Mouse (Mus musculus) left cerebral cortex, postnatal 14 days (tissue): ENCODE data around the gene Naa40. TPM values are rescaled to one million over a fixed set of nuclear protein-coding genes. Genes with fewer than 3 reads are reported as not detected.

Source experiments
- DNase-seq, 2 experiments: peaks; one replicate each; pipeline ENCODE4 v3.0.0; 2021 to 2022; ENCODE audit warnings: low spot score in 2 of 2, mixed read lengths in 1 of 2
- intact Hi-C: fragments of 180-260 bp; cut with DNase I; formaldehyde crosslinking; loops from one replicate; pipeline ENCODE4 v1.15.1; 2025
- total RNA-seq, 2 experiments: library from RNA; stranded (reverse); gene quantifications; 2 replicates each; pipeline ENCODE4 v1.2.3; 2021

Naa40 gene
- total RNA-seq, 2 experiments from 2014 or later = 34.4 to 35.7 TPM

GRCm38 (mm10) chr19:7192561-7192967, 48.4 kb downstream of the Naa40 start:
- no peak for DNase-seq
- intact Hi-C loops = no loop called here

DNA sequence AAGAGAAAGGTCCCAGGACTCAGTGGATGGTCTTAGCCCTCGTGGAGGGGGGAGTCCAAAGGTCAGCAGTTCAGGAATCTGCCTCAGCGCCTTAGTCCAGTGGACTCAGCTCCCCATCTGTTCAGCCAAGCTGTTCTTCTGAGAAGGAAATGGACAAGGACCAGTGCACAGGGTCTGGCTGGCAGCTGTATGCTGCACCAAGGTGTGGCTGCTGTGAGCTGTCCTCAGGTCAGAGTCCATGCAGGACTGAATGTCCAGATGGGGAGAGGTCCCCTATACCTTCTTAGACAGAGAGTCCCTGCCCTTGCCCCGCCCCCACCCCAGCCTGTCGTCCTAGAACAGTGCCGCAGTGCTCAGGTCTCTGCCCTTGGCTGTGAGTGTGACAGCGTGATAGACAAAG, 49.3 kb downstream of the Naa40 start:
- no peak for DNase-seq
- intact Hi-C loops = no loop called here

DNA sequence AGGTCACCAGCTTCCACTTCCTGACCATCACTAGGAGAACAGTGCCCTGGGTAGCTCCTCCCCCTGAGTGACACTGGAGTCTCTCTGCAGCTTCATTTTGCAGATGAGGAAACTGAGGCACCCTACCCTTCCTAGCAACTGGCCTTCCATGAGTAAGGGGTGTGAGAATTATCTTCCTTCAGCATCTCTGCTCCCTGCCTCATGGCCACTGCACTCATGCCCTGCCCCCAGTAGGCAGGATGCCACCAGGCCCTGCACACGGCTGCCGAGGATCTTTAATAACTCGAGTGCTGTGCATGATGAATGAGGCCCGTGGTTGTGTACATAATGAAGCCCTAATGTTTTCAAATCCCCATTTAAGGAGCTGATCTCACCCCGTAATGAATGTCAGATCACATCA, 50.0 kb downstream of the Naa40 start:
- intact Hi-C loops = no loop called here
- DNase-seq = no peak

- no peak for DNase-seq
- intact Hi-C loops = no loop called here
Observed at GRCm38 (mm10) chr19:7189026-7189425, 52.0 kb downstream of the Naa40 start.

GRCm38 (mm10) chr19:7187157-7187556, 53.8 kb downstream of the Naa40 start:
- no peak for DNase-seq
- intact Hi-C loops = no loop called here

GRCm38 (mm10) chr19:7185715-7186291, 55.2 kb downstream of the Naa40 start:
- DNase-seq = no peak
- intact Hi-C loops = no loop called here

GRCm38 (mm10) chr19:7185059-7185458, 55.9 kb downstream of the Naa40 start:
- intact Hi-C loops = no loop called here

GRCm38 (mm10) chr19:7183419-7183818, 57.6 kb downstream of the Naa40 start:
- DNase-seq = no peak
- intact Hi-C loops = no loop called here

More at GRCm38 (mm10) chr19:7185059-7185458, 55.9 kb downstream of the Naa40 start:
- no peak for DNase-seq

DNA sequence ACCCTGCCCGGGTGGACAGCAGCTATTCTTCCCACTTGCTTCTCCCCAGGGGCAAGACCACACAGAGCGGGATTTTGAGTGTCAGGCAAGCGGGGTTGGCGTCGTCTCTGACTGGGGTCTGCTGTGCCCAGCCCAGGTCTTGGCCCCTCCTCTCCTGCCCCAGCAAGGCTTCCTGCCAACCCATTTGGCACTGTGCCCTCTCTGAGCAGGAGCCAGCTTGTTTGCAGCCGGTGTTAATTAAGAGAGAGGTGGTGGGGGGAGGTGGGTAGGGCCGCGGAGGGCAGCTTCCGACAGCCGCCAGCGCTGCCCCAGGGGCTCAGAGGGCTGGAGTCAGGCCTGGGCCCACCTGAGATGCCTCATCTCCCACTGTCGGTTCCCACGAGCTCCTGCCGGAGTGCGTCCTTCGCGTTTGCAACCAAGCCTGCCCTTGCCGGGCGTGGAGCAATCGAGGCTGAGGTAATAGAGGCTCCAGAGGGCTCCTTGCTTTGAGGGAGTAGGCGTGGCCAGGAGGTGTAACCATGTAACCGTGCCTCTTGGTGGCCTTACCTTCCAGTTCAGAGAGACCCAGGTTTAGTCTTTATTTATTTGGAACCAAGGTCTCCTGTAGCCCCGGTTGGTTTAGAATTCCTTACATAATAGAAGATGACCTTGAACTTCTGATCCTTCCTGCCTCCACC, 58.6 kb downstream of the Naa40 start:
- intact Hi-C loops = no loop called here
- DNase-seq = peak; percentile 73 to 81

DNA sequence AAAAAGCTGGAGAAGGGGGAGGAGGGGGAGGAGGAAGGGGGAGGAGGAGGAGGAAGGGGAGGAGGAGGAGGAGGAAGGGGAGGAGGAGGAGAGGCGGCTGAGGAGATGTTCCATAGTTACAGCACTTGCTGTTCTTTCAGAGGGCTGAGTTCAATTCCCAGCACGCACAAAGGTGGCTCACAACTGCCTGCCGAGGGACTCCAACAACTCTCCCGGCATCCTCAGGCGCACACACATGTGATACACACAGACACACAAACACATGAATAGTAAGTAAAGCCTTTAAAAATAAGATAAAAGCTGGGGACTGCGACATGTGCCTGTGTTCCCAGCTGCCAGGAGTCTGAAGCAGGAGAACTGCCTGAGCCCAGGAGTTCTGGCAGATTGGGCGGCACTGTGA, 59.5 kb downstream of the Naa40 start:
- no peak for DNase-seq
- intact Hi-C loops = no loop called here

- intact Hi-C loops = no loop called here
- no peak for DNase-seq
Observed at GRCm38 (mm10) chr19:7180756-7181405, 60.1 kb downstream of the Naa40 start.

DNA sequence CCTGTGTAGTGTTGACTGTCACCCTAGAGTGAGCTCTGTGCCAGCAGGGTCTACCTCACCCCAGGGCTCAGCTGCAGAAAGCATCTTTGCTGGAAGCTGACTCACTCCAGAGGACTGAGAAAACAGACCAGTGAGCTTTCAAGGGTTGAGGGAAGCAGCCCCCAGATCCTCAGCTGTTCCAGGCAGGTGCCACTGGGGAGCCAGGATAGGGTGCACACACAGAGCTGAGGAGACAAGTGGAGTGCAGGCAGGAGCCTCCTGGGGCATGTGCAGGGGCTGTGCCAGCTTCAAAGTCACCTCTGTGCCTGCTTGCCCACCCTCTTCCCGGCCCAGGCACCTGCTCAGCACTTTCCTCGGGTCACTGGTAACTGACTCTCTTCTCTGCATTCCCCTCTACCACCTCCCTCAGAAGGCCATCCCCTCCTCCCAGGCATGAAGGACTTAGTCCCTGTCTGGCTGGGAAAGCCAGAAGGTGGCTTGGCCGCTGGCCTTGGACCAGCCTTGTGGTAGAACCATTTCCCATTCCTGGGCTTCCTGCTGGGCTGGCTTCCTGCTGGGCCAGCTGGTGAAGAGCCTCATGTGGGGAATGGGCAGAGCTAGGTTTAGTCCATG, 62.0 kb downstream of the Naa40 start:
- DNase-seq = no peak
- intact Hi-C loops = no loop called here

DNA sequence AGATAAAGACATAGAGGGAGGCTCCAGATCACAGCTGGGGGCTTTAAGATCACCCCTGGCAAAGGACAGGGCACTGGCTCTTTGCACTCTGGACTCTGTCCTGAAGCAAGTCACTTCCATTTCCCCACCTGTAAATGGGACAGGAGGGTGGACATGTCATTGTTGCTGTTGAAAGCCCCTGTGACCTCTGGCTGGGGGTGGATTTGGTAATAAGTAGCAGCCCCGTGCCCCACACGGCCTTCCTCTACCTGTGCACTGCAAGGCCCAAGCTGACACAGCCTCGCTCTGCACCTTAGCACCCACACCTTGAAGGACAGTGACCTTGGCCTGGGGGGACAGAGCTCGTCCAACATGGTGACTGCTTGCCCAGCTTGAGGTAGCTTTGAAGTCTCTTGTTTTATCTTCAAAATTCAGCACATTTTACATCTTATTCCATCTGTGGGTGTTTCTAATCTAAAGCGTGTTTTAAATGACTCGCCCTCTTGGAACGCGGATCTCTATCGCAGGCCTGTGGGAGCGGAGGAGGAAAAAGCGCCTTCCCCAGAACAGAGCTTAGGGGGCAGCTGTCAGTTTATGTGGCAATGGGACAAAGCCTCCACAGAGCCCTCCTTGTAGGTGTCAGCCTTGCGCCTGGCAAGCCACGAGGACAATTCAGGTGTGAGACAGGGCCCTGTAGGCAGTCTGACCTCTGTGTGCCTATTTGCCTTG, 63.0 kb downstream of the Naa40 start:
- intact Hi-C loops = no loop called here
- DNase-seq = no peak

DNA sequence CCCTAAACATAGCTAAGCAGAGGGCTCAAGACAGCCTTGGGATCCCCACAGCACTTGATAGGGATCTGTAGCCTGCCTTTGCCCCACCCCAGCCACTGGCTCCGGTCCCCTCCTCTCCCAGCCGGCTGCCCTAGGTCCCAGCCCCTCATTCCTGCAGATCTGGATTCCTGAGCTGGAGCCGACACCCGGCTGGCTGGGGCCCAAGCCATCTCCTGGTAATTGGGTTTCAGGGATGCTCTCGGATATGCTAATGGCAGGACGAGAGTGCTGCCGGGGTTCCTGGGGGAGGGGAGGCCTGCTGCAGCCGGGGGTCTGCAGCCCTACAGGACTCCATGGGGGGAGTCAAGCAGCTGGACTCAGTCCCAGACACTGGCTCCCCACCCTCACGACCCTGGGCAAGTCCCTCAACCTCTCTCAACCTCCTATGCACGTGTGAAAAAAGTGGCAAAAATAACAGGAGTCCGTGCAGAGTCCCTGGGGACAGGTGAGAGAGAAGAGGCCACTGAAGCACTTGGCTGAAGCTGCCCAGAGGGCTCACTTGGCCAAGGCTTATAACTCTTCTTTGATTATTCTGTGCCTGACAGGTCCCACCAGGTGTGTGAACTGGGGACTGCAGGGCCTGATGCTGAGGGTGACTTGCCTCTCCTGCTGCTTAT, 64.8 kb downstream of the Naa40 start:
- DNase-seq = no peak
- intact Hi-C loops = no loop called here

Other genes starting within 250 kb of the Naa40 start
- gene Dnajc4, start 248.6 kb downstream of the Naa40 start, total RNA-seq = 10 to 100 TPM; 21.1 to 21.2 TPM
- 10 to 100 TPM in 1 of 2 experiments, 1 to 10 TPM in 1; 8.7 to 10.1 TPM for gene Nudt22, start 245.1 kb downstream of the Naa40 start, total RNA-seq
- gene Trpt1, start 245.1 kb downstream of the Naa40 start, total RNA-seq = 10 to 100 TPM; 19.1 to 20.7 TPM
- gene Fermt3, start 221.7 kb downstream of the Naa40 start, total RNA-seq = 1 to 10 TPM; 4.5 to 4.6 TPM
- gene Stip1, start 201.2 kb downstream of the Naa40 start, total RNA-seq = 100 to 1,000 TPM; 155 to 165 TPM
- 10 to 100 TPM in 1 of 2 experiments, 1 to 10 TPM in 1; 8.4 to 11.3 TPM for gene Macrod1, start 184.4 kb downstream of the Naa40 start, total RNA-seq
- 10 to 100 TPM; 33.0 to 35.2 TPM for gene Flrt1, start 135.5 kb downstream of the Naa40 start, total RNA-seq
- gene Otub1, start 34.9 kb downstream of the Naa40 start, total RNA-seq = 100 to 1,000 TPM; 268 to 271 TPM
- gene Cox8a, start 23.6 kb downstream of the Naa40 start, total RNA-seq = 1,000 to 10,000 TPM; 1,118 to 1,183 TPM
- 10 to 100 TPM; 15.7 to 16.3 TPM for gene Rcor2, start 26.1 kb upstream of the Naa40 start, total RNA-seq
- gene Mark2, start 100.7 kb upstream of the Naa40 start, total RNA-seq = 100 to 1,000 TPM; 136 to 140 TPM
- gene Spindoc, start 141.8 kb upstream of the Naa40 start, total RNA-seq = 10 to 100 TPM; 30.5 to 36.2 TPM
- 10 to 100 TPM; 42.5 to 44.5 TPM for gene 2700081O15Rik, start 176.4 kb upstream of the Naa40 start, total RNA-seq
- 100 to 1,000 TPM; 936 to 943 TPM for gene Rtn3, start 242.1 kb upstream of the Naa40 start, total RNA-seq